Mouse (Mus musculus) heart, adult 2 months (tissue): ENCODE measurements around the gene Igtp.

Experiments
- CTCF ChIP-seq: fragments of 200-600 bp; IDR thresholded peaks from 2 replicates; pipeline ENCODE4 v1.8.1; 2022; ENCODE audit warnings: antibody characterized with exemption, mild to moderate bottlenecking, moderate library complexity
- EP300 ChIP-seq: fragments of 200-500 bp; IDR thresholded peaks from 2 replicates; pipeline ENCODE4 v1.6.1; 2011; ENCODE audit warnings: low read depth, low read length, control low read depth; ENCODE audit not compliant: insufficient read depth
- POLR2A ChIP-seq: fragments of 200-500 bp; IDR thresholded peaks from 2 replicates; pipeline ENCODE4 v1.6.1; 2011; ENCODE audit warnings: mild to moderate bottlenecking, low read depth, low read length, control low read depth; ENCODE audit not compliant: insufficient read depth

GRCm38 (mm10) chr11:58210321-58210886, 11.0 kb downstream of the Igtp start:
- no peak for TF ChIP-seq CTCF
- no peak for TF ChIP-seq EP300
- TF ChIP-seq POLR2A: no peak
